Mouse (Mus musculus) CD4-positive, CD25-positive, alpha-beta regulatory T cell, adult 2 months (primary cell): ENCODE data around the gene Eda.
"Not testable (repeated sequence)": the region's sequence is repeated elsewhere in the genome, so short reads cannot be mapped to it uniquely, and the experiment has no call there.

Experiments used
- DNase-seq: peaks from one replicate; pipeline ENCODE4 v3.0.0-alpha.2; 2012; ENCODE audit warnings: low read depth, low spot score

Gene Eda

GRCm38 (mm10) chrX:100409245-100409644 is 433.8 kb downstream of the Eda start:
- no peak for DNase-seq

GRCm38 (mm10) chrX:100428693-100429092 is 453.3 kb downstream of the Eda start, which contains the start of gene Otud6a:
Gene Otud6a (plus strand): TSS chrX:100429013.
- DNase-seq = no peak

- no peak for DNase-seq
Measured at GRCm38 (mm10) chrX:100432311-100432710, 456.9 kb downstream of the Eda start.

GRCm38 (mm10) chrX:100442617-100443016 is 467.2 kb downstream of the Eda start, which contains the start of gene Awat2:
Gene Awat2 (minus strand): TSS chrX:100442717.
- DNase-seq = not testable (repeated sequence)

DNA sequence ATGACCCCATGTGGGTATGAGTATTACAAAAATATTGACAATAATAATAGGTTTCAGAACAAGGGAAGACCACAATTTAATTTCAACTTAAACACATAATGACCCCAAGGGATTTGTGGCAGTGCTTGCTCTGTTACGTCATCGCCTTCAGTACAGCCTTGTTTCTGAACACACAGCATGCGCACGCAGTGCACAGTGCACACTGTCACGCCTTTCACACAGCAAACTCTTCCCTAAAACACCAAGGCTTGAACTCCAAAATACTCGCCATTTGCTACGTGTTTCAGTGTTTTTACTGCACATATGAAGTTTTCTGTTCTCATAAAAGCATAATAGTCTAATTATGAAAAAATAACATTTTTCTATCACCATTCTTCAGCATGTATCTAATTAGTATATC is 468.1 kb downstream of the Eda start:
- DNase-seq = no peak
